10 mouse cellular contexts compared by ENCODE assay signal in the genomic region with DNA sequence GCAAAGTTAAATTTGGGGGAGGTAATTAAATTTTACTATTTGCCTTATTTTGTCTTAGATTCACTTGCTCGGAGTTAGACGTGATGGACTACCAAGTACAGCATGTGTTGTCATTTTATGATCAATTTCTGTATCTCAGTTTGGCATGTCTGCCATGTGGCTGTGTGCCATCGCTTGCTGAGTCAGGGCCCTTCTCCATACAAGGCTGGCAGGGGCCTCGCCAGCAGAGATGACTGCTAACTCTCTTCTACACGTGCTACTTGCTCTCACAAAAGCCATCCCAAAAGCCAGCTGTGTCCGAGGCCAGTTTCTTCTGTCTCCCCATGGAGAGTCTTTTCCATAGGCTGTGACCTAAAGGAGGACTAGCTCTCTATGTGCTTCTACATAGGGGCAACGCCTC.
A peak's percentile ranks its signal among the peaks of the same experiment; 100 is the strongest.
DNase-seq lines count a peak whose midpoint lies in the region.
"Had no signal": no experiment of that assay in that cellular context is flagged by ENCODE, and none has a peak within 500 bp of the region (broad histone marks: within the 10 kb centered on the region; RNA-seq: fewer than 3 reads in every experiment).

No protein-coding gene starts in this region.

- peak; percentile 12 for DNase-seq in right cerebral cortex, postnatal 14 days
- DNase-seq in right cerebral cortex, adult 2 months (ENCODE audit: low spot score in 2 of 2) = no peak
- peak; percentile 87 for DNase-seq in adrenal gland, adult 8-10 months
- DNase-seq in layer of hippocampus, adult 18-20 months (ENCODE audit: low spot score in 2 of 2) = peak; percentile 57 to 74
- DNase-seq in heart, postnatal 25 days (ENCODE audit: low spot score) = no peak
- DNase-seq in spleen, postnatal 4 days (ENCODE audit: low spot score in 2 of 2) = no peak
- DNase-seq in lung, postnatal 36 days = no peak
- DNase-seq: gastrocnemius, postnatal 36 days; heart, postnatal 36 days; kidney, adult 8-10 months had no signal

- intact Hi-C loops in heart, postnatal 25 days (cut with DNase I) = no loop called here

Comparison
In these comparisons a context has a peak if more than half of its experiments do, and no peak if none do; other contexts are left out.
1. DNase-seq: peak in right cerebral cortex, postnatal 14 days (single experiment), adrenal gland, adult 8-10 months (single experiment) and layer of hippocampus, adult 18-20 months (2 of 2); none in right cerebral cortex, adult 2 months (0 of 2), heart, postnatal 25 days (single experiment), spleen, postnatal 4 days (0 of 2) and lung, postnatal 36 days (single experiment).